Mouse (Mus musculus): ENCODE data around the gene Hbb-bh1. TPM values are rescaled to one million over a fixed set of nuclear protein-coding genes. Genes with fewer than 3 reads are reported as not detected.
"Not testable (repeated sequence)": the region's sequence is repeated elsewhere in the genome, so short reads cannot be mapped to it uniquely, and the experiment has no call there.

The Hbb-bh1 gene
- polyA plus RNA-seq, 1 experiment from 2014 or later = 6.2 TPM

- H3K4me3 ChIP-seq (ENCODE audit: low read depth, low read length) = no peak overlapping the region
- no peak for ATAC-seq (ENCODE audit: insufficient number of reproducible peaks, insufficient read depth, low FRiP score, low read depth)
- H3K36me3 ChIP-seq (ENCODE audit: control insufficient read depth, insufficient read depth, low read length) = no peaks in the 10 kb centered on the region
- no peaks in the 10 kb centered on the region for H3K9me3 ChIP-seq (ENCODE audit: control insufficient read depth, low read depth, low read length)
- H3K9ac ChIP-seq (replicated peaks; ENCODE audit: low read depth, low read length) = no peak overlapping the region
- WGBS = 76% methylated on average over 1 of the region's 1 CpGs
- H3K27me3 ChIP-seq (ENCODE audit: control insufficient read depth, insufficient read depth, low read length) = no peaks in the 10 kb centered on the region
- H3K4me1 ChIP-seq (ENCODE audit: control insufficient read depth, insufficient read depth, low read length) = no peaks in the 10 kb centered on the region
- no peak overlapping the region for H3K4me2 ChIP-seq (replicated peaks; ENCODE audit: low read depth, low read length)
- H3K27ac ChIP-seq (ENCODE audit: low read length) = no peak overlapping the region
Measured at GRCm38 (mm10) chr7:103810296-103810695, 32.7 kb downstream of the Hbb-bh1 start.

GRCm38 (mm10) chr7:103809801-103810155, 33.2 kb downstream of the Hbb-bh1 start:
- ATAC-seq (ENCODE audit: insufficient number of reproducible peaks, insufficient read depth, low FRiP score, low read depth) = no peak
- no peaks in the 10 kb centered on the region for H3K4me1 ChIP-seq (ENCODE audit: control insufficient read depth, insufficient read depth, low read length)
- no peaks in the 10 kb centered on the region for H3K9me3 ChIP-seq (ENCODE audit: control insufficient read depth, low read depth, low read length)
- H3K27me3 ChIP-seq (ENCODE audit: control insufficient read depth, insufficient read depth, low read length) = no peaks in the 10 kb centered on the region
- no peak overlapping the region for H3K4me2 ChIP-seq (replicated peaks; ENCODE audit: low read depth, low read length)
- no peak overlapping the region for H3K9ac ChIP-seq (replicated peaks; ENCODE audit: low read depth, low read length)
- no peak overlapping the region for H3K27ac ChIP-seq (ENCODE audit: low read length)
- WGBS = 55% methylated on average over 1 of the region's 1 CpGs
- no peak overlapping the region for H3K4me3 ChIP-seq (ENCODE audit: low read depth, low read length)
- no peaks in the 10 kb centered on the region for H3K36me3 ChIP-seq (ENCODE audit: control insufficient read depth, insufficient read depth, low read length)

GRCm38 (mm10) chr7:103808971-103809800, 33.8 kb downstream of the Hbb-bh1 start:
- ATAC-seq (ENCODE audit: insufficient number of reproducible peaks, insufficient read depth, low FRiP score, low read depth) = no peak
- no peak overlapping the region for H3K4me3 ChIP-seq (ENCODE audit: low read depth, low read length)
- H3K27ac ChIP-seq (ENCODE audit: low read length) = no peak overlapping the region
- 53% methylated on average over 5 of the region's 5 CpGs for WGBS
- no peaks in the 10 kb centered on the region for H3K27me3 ChIP-seq (ENCODE audit: control insufficient read depth, insufficient read depth, low read length)
- no peak overlapping the region for H3K9ac ChIP-seq (replicated peaks; ENCODE audit: low read depth, low read length)
- no peaks in the 10 kb centered on the region for H3K9me3 ChIP-seq (ENCODE audit: control insufficient read depth, low read depth, low read length)
- no peaks in the 10 kb centered on the region for H3K4me1 ChIP-seq (ENCODE audit: control insufficient read depth, insufficient read depth, low read length)
- H3K4me2 ChIP-seq (replicated peaks; ENCODE audit: low read depth, low read length) = no peak overlapping the region
- H3K36me3 ChIP-seq (ENCODE audit: control insufficient read depth, insufficient read depth, low read length) = no peaks in the 10 kb centered on the region

- H3K9me3 ChIP-seq (ENCODE audit: control insufficient read depth, low read depth, low read length); H3K9ac ChIP-seq (replicated peaks; ENCODE audit: low read depth, low read length); H3K27ac ChIP-seq (ENCODE audit: low read length); H3K4me2 ChIP-seq (replicated peaks; ENCODE audit: low read depth, low read length); H3K4me3 ChIP-seq (ENCODE audit: low read depth, low read length); H3K27me3 ChIP-seq (ENCODE audit: control insufficient read depth, insufficient read depth, low read length); H3K4me1 ChIP-seq (ENCODE audit: control insufficient read depth, insufficient read depth, low read length); H3K36me3 ChIP-seq (ENCODE audit: control insufficient read depth, insufficient read depth, low read length); ATAC-seq (ENCODE audit: insufficient number of reproducible peaks, insufficient read depth, low FRiP score, low read depth): not testable (repeated sequence)
- WGBS = 78% methylated on average over 2 of the region's 2 CpGs
Measured at GRCm38 (mm10) chr7:103808120-103808519, 34.8 kb downstream of the Hbb-bh1 start.

- ATAC-seq (ENCODE audit: insufficient number of reproducible peaks, insufficient read depth, low FRiP score, low read depth) = no peak
- no peak overlapping the region for H3K4me3 ChIP-seq (ENCODE audit: low read depth, low read length)
- H3K9ac ChIP-seq (replicated peaks; ENCODE audit: low read depth, low read length) = no peak overlapping the region
- no peak overlapping the region for H3K27ac ChIP-seq (ENCODE audit: low read length)
- H3K36me3 ChIP-seq (ENCODE audit: control insufficient read depth, insufficient read depth, low read length) = no peaks in the 10 kb centered on the region
- H3K4me1 ChIP-seq (ENCODE audit: control insufficient read depth, insufficient read depth, low read length) = no peaks in the 10 kb centered on the region
- no peaks in the 10 kb centered on the region for H3K27me3 ChIP-seq (ENCODE audit: control insufficient read depth, insufficient read depth, low read length)
- 59% methylated on average over 1 of the region's 1 CpGs for WGBS
- no peak overlapping the region for H3K4me2 ChIP-seq (replicated peaks; ENCODE audit: low read depth, low read length)
- H3K9me3 ChIP-seq (ENCODE audit: control insufficient read depth, low read depth, low read length) = no peaks in the 10 kb centered on the region
Measured at GRCm38 (mm10) chr7:103806856-103807255, 36.1 kb downstream of the Hbb-bh1 start.

GRCm38 (mm10) chr7:103792669-103793388, 50.1 kb downstream of the Hbb-bh1 start:
- no peak overlapping the region for H3K4me3 ChIP-seq (ENCODE audit: low read depth, low read length)
- 28% methylated on average over 4 of the region's 4 CpGs for WGBS
- no peak overlapping the region for H3K4me2 ChIP-seq (replicated peaks; ENCODE audit: low read depth, low read length)
- H3K9ac ChIP-seq (replicated peaks; ENCODE audit: low read depth, low read length) = no peak overlapping the region
- no peaks in the 10 kb centered on the region for H3K27me3 ChIP-seq (ENCODE audit: control insufficient read depth, insufficient read depth, low read length)
- no peaks in the 10 kb centered on the region for H3K9me3 ChIP-seq (ENCODE audit: control insufficient read depth, low read depth, low read length)
- no peak for ATAC-seq (ENCODE audit: insufficient number of reproducible peaks, insufficient read depth, low FRiP score, low read depth)
- no peaks in the 10 kb centered on the region for H3K36me3 ChIP-seq (ENCODE audit: control insufficient read depth, insufficient read depth, low read length)
- H3K27ac ChIP-seq (ENCODE audit: low read length) = no peak overlapping the region
- no peaks in the 10 kb centered on the region for H3K4me1 ChIP-seq (ENCODE audit: control insufficient read depth, insufficient read depth, low read length)

- WGBS = 67% methylated on average over 3 of the region's 3 CpGs
- Histone ChIP-seq H3K9ac (replicated peaks; ENCODE audit: low read depth, low read length) (no peak within 1 kb of the TSS), H3K27ac (ENCODE audit: low read length) (no peak within 1 kb of the TSS), H3K4me3 (ENCODE audit: low read depth, low read length) (no peak within 1 kb of the TSS), H3K27me3 (ENCODE audit: control insufficient read depth, insufficient read depth, low read length) (no peaks in the 10 kb centered on the region), H3K36me3 (ENCODE audit: control insufficient read depth, insufficient read depth, low read length) (no peaks in the 10 kb centered on the region), H3K4me1 (ENCODE audit: control insufficient read depth, insufficient read depth, low read length) (no peaks in the 10 kb centered on the region), H3K9me3 (ENCODE audit: control insufficient read depth, low read depth, low read length) (no peaks in the 10 kb centered on the region), H3K4me2 (replicated peaks; ENCODE audit: low read depth, low read length) (no peak within 1 kb of the TSS)
- no peak for ATAC-seq (ENCODE audit: insufficient number of reproducible peaks, insufficient read depth, low FRiP score, low read depth)
Measured at GRCm38 (mm10) chr7:103791721-103792120, 51.2 kb downstream of the Hbb-bh1 start, which contains the start of gene Olfr67. Gene Olfr67, minus strand, starts transcription at chr7:103791821.
